Mouse (Mus musculus) CH12.LX (cell line): Measurements from ENCODE around the gene Gpr108. TPM values are rescaled to one million over a fixed set of nuclear protein-coding genes. Genes with fewer than 3 reads are reported as not detected.

Experiments
- DNase-seq: peaks from one replicate; pipeline ENCODE4 v3.0.0-alpha.2; 2013; ENCODE audit errors: extremely low read depth
- H3K27ac ChIP-seq: 2 replicates; pipeline ENCODE4 v1.5.1; 2012; ENCODE audit warnings: low read depth, mild to moderate bottlenecking, control low read depth, moderate library complexity; ENCODE audit not compliant: insufficient read depth
- H3K27me3 ChIP-seq: replicated peaks from 2 replicates; pipeline ENCODE3; 2012; ENCODE audit warnings: inconsistent platforms
- H3K36me3 ChIP-seq, 2 experiments: replicated peaks in 1 of 2; 2 replicates each; pipeline versions ENCODE3 to v1.6.1; 2012; ENCODE audit warnings: inconsistent platforms in 1 of 2, low read length in 1 of 2, mild to moderate bottlenecking in 1 of 2, mixed read lengths in 1 of 2, moderate library complexity in 1 of 2; ENCODE audit not compliant: control insufficient read depth in 1 of 2, insufficient read depth in 1 of 2
- H3K4me1 ChIP-seq, 2 experiments: 2 replicates each; pipeline ENCODE4 v1.6.1; 2012; ENCODE audit warnings: inconsistent platforms in 1 of 2, moderate library complexity in 1 of 2; ENCODE audit not compliant: insufficient read depth in 2 of 2, control insufficient read depth in 1 of 2
- H3K4me2 ChIP-seq: 2 replicates; pipeline ENCODE4 v1.6.1; 2012; ENCODE audit warnings: low read depth, mild to moderate bottlenecking, control low read depth; ENCODE audit not compliant: poor library complexity, insufficient read depth, severe bottlenecking
- H3K4me3 ChIP-seq, 3 experiments: fragments of 150-350 bp in 1 of 3; sonication (generic) in 1 of 3; replicated peaks in 1 of 3; 2 replicates each; pipeline versions ENCODE3 to v1.5.1; 2011 to 2012; ENCODE audit warnings: low read depth in 2 of 3, low read length in 2 of 3, mild to moderate bottlenecking in 2 of 3, moderate library complexity in 2 of 3, control low read depth in 1 of 3, improper control_type of control experiment in 1 of 3, inconsistent platforms in 1 of 3, mixed read lengths in 1 of 3; ENCODE audit not compliant: poor library complexity in 1 of 3
- H3K79me2 ChIP-seq: replicated peaks from 2 replicates; pipeline ENCODE4 v1.6.1; 2012; ENCODE audit warnings: mild to moderate bottlenecking, moderate library complexity; ENCODE audit not compliant: control insufficient read depth, poor library complexity, insufficient read depth, severe bottlenecking; ENCODE audit errors: extremely low read depth
- H3K9ac ChIP-seq: 2 replicates; pipeline ENCODE4 v1.6.1; 2012; ENCODE audit warnings: low read depth, mild to moderate bottlenecking, control low read depth, moderate library complexity; ENCODE audit not compliant: insufficient read depth
- H3K9me3 ChIP-seq: replicated peaks from 2 replicates; pipeline ENCODE3; 2012; ENCODE audit warnings: low read length, inconsistent platforms, mixed read lengths
- BHLHE40 ChIP-seq: IDR thresholded peaks from 2 replicates; pipeline ENCODE4 v1.6.1; 2011; ENCODE audit warnings: mild to moderate bottlenecking, low read depth, low read length, improper control_type of control experiment
- CHD1 ChIP-seq: IDR thresholded peaks from 2 replicates; pipeline ENCODE4 v1.6.1; 2012; ENCODE audit warnings: low read depth, low read length, improper control_type of control experiment, inconsistent platforms
- CTCF ChIP-seq, 2 experiments: IDR thresholded peaks in 1 of 2; conservative IDR thresholded peaks in 1 of 2; 2 replicates each; pipeline ENCODE4 v1.5.1; 2011 to 2012; ENCODE audit warnings: low read depth in 2 of 2, low read length in 2 of 2, improper control_type of control experiment in 1 of 2, inconsistent platforms in 1 of 2, mild to moderate bottlenecking in 1 of 2, moderate library complexity in 1 of 2
- E2F4 ChIP-seq: IDR thresholded peaks from 2 replicates; pipeline ENCODE4 v1.6.1; 2011; ENCODE audit warnings: low read depth, low read length, improper control_type of control experiment; ENCODE audit not compliant: insufficient replicate concordance
- GABPA ChIP-seq: IDR thresholded peaks from 2 replicates; pipeline ENCODE4 v1.6.1; 2012; ENCODE audit warnings: low read depth, low read length, improper control_type of control experiment, inconsistent platforms; ENCODE audit not compliant: insufficient replicate concordance
- HCFC1 ChIP-seq: IDR thresholded peaks from 2 replicates; pipeline ENCODE4 v1.6.1; 2012; ENCODE audit warnings: low read depth, mild to moderate bottlenecking, inconsistent platforms, low read length, improper control_type of control experiment
- IRF4 ChIP-seq: IDR thresholded peaks from 2 replicates; pipeline ENCODE4 v1.6.1; 2014; ENCODE audit warnings: low read depth, mild to moderate bottlenecking, inconsistent platforms, low read length, improper control_type of control experiment
- JUN ChIP-seq: IDR thresholded peaks from 2 replicates; pipeline ENCODE4 v1.6.1; 2011; ENCODE audit warnings: low read depth, mild to moderate bottlenecking, low read length, improper control_type of control experiment, moderate library complexity; ENCODE audit not compliant: insufficient read depth
- JUND ChIP-seq: conservative IDR thresholded peaks from 2 replicates; pipeline ENCODE4 v1.6.1; 2011; ENCODE audit warnings: low read depth, low read length, improper control_type of control experiment
- KAT2A ChIP-seq: IDR thresholded peaks from 2 replicates; pipeline ENCODE4 v1.6.1; 2012; ENCODE audit warnings: low read length, improper control_type of control experiment, inconsistent platforms; ENCODE audit not compliant: insufficient replicate concordance
- MAFK ChIP-seq: IDR thresholded peaks from 2 replicates; pipeline ENCODE4 v1.6.1; 2011; ENCODE audit warnings: low read length, improper control_type of control experiment; ENCODE audit not compliant: insufficient replicate concordance
- MAX ChIP-seq: IDR thresholded peaks from 2 replicates; pipeline ENCODE4 v1.6.1; 2011; ENCODE audit warnings: low read length, improper control_type of control experiment
- MAZ ChIP-seq: IDR thresholded peaks from 2 replicates; pipeline ENCODE4 v1.6.1; 2012; ENCODE audit warnings: low read depth, mild to moderate bottlenecking, inconsistent platforms, low read length, improper control_type of control experiment, moderate library complexity
- MEF2A ChIP-seq: IDR thresholded peaks from 2 replicates; pipeline ENCODE4 v1.6.1; 2014; ENCODE audit warnings: low read depth, mild to moderate bottlenecking, inconsistent platforms, low read length, improper control_type of control experiment, borderline replicate concordance
- MXI1 ChIP-seq: IDR thresholded peaks from 2 replicates; pipeline ENCODE4 v1.6.1; 2011; ENCODE audit warnings: mild to moderate bottlenecking, low read depth, low read length, improper control_type of control experiment
- MYC ChIP-seq: IDR thresholded peaks from 2 replicates; pipeline ENCODE4 v1.6.1; 2011; ENCODE audit warnings: low read depth, mild to moderate bottlenecking, improper control_type of control experiment, low read length
- NELFE ChIP-seq: IDR thresholded peaks from 2 replicates; pipeline ENCODE4 v1.6.1; 2011; ENCODE audit warnings: low read depth, low read length, improper control_type of control experiment
- PAX5 ChIP-seq: IDR thresholded peaks from 2 replicates; pipeline ENCODE4 v1.6.1; 2012; ENCODE audit warnings: low read length, inconsistent platforms, mixed read lengths
- POLR2A ChIP-seq: IDR thresholded peaks from 2 replicates; pipeline ENCODE4 v1.6.1; 2011; ENCODE audit warnings: low read depth, mild to moderate bottlenecking, improper control_type of control experiment, low read length
- POLR2AphosphoS2 ChIP-seq: IDR thresholded peaks from 2 replicates; pipeline ENCODE4 v1.6.1; 2011; ENCODE audit warnings: low read depth, low read length, improper control_type of control experiment
- RAD21 ChIP-seq: IDR thresholded peaks from 2 replicates; pipeline ENCODE4 v1.6.1; 2011; ENCODE audit warnings: low read depth, mild to moderate bottlenecking, low read length, improper control_type of control experiment, moderate library complexity
- TCF12 ChIP-seq: IDR thresholded peaks from 2 replicates; pipeline ENCODE4 v1.6.1; 2014; ENCODE audit warnings: low read depth, mild to moderate bottlenecking, inconsistent platforms, low read length, improper control_type of control experiment
- UBTF ChIP-seq: IDR thresholded peaks from 2 replicates; pipeline ENCODE4 v1.6.1; 2012; ENCODE audit warnings: low read depth, mild to moderate bottlenecking, inconsistent platforms, low read length, improper control_type of control experiment, moderate library complexity
- USF1 ChIP-seq: IDR thresholded peaks from 2 replicates; pipeline ENCODE4 v1.6.1; 2014; ENCODE audit warnings: low read depth, mild to moderate bottlenecking, inconsistent platforms, low read length, improper control_type of control experiment
- USF2 ChIP-seq: conservative IDR thresholded peaks from 2 replicates; pipeline ENCODE4 v1.6.1; 2011; ENCODE audit warnings: low read depth, low read length, improper control_type of control experiment
- ZKSCAN1 ChIP-seq: IDR thresholded peaks from 2 replicates; pipeline ENCODE4 v1.6.1; 2012; ENCODE audit warnings: low read depth, inconsistent platforms, low read length, improper control_type of control experiment, borderline replicate concordance
- ZMIZ1 ChIP-seq: IDR thresholded peaks from 2 replicates; pipeline ENCODE4 v1.6.1; 2012; ENCODE audit warnings: low read depth, mild to moderate bottlenecking, inconsistent platforms, low read length, improper control_type of control experiment
- ZNF384 ChIP-seq: IDR thresholded peaks from 2 replicates; pipeline ENCODE4 v1.6.1; 2012; ENCODE audit warnings: low read depth, low read length, improper control_type of control experiment, inconsistent platforms
- dilution Hi-C: fragments of 300-500 bp; cut with MboI; formaldehyde crosslinking; loops from 2 replicates; pipeline ENCODE4 v1.14.3; 2020; ENCODE audit warnings: low sequenced_read_pairs; ENCODE audit not compliant: extremely low pct_unique_long_range_greater_than_20kb, extremely low pct_ligation_motif_present
- in situ Hi-C: fragments of 300-500 bp; cut with MboI; formaldehyde crosslinking; loops from 3 replicates; pipeline ENCODE4 v1.14.3; 2019; ENCODE audit warnings: low sequenced_read_pairs, low pct_ligation_motif_present, low pct_unique_long_range_greater_than_20kb, mixed read lengths
- polyA plus RNA-seq: library from polyadenylated mRNA; unstranded; fragments of >175 nt; gene quantifications from 2 replicates; pipeline ENCODE4 v1.2.1, GENCODE M21; 2012; ENCODE audit warnings: low read depth; ENCODE audit not compliant: insufficient read length
- total RNA-seq, 2 experiments: library from RNA; depleted of rRNA; stranded (reverse); fragments of 300-350 nt in 1 of 2; fragments of >200 nt in 1 of 2; gene quantifications; 2 replicates each; pipeline ENCODE4 v1.2.3; 2012 to 2014

Gene Gpr108
- total and polyA plus RNA-seq, 3 experiments, result 20.2 to 32.0 (median 25.0) TPM

- Histone ChIP-seq H3K27me3 (no peaks in the 10 kb centered on the region), H3K9ac (no peak overlapping the region), H3K9me3 (no peaks in the 10 kb centered on the region), H3K4me2 (no peak overlapping the region), H3K4me1 (no peaks in the 10 kb centered on the region), H3K4me3 (no peak overlapping the region), H3K79me2 (no peaks in the 10 kb centered on the region), H3K36me3 (peaks cover 50 to 97% of the 10 kb centered on the region in 2 experiments), H3K27ac (no peak overlapping the region)
- dilution Hi-C loops (no loop called here), in situ Hi-C loops (no loop called here)
- TF ChIP-seq MYC (no peak), MAZ (no peak), JUN (no peak), BHLHE40 (no peak), IRF4 (no peak), GABPA (no peak), MXI1 (no peak), ZNF384 (no peak), CTCF (conservative IDR thresholded peaks at IDR 0.05 in 1 of 2, IDR thresholded peaks at IDR 0.05 in 1 of 2; ENCODE audit: low read depth in 2 of 2, low read length in 2 of 2) (no peak), USF2 (no peak), POLR2AphosphoS2 (no peak), MAX (no peak), JUND (no peak), RAD21 (no peak), HCFC1 (no peak), CHD1 (no peak), ZMIZ1 (no peak), UBTF (no peak), TCF12 (no peak), E2F4 (no peak)
- DNase-seq, result no peak
Observed at GRCm38 (mm10) chr17:57258191-57258590, 9.9 kb upstream of the Gpr108 start.

GRCm38 (mm10) chr17:57256921-57257485 is 8.8 kb upstream of the Gpr108 start:
- in situ Hi-C loops (no loop called here), dilution Hi-C loops (no loop called here)
- Histone ChIP-seq H3K4me1 (peaks cover 0 to 4% of the 10 kb centered on the region in 2 experiments; a peak in 1 of 4 replicates), H3K4me2 (no peak overlapping the region), H3K36me3 (peaks cover 46 to 97% of the 10 kb centered on the region in 2 experiments), H3K9me3 (no peaks in the 10 kb centered on the region), H3K9ac (no peak overlapping the region), H3K79me2 (no peaks in the 10 kb centered on the region), H3K27me3 (no peaks in the 10 kb centered on the region), H3K27ac (no peak overlapping the region), H3K4me3 (no peak overlapping the region)
- TF ChIP-seq MAFK, result no peak
- no peak for TF ChIP-seq KAT2A
- no peak for TF ChIP-seq MEF2A
- no peak for TF ChIP-seq USF1
- no peak for TF ChIP-seq MAZ
- no peak for TF ChIP-seq POLR2A
- no peak for TF ChIP-seq GABPA
- TF ChIP-seq ZMIZ1, result no peak
- no peak for TF ChIP-seq ZKSCAN1
- TF ChIP-seq CTCF (conservative IDR thresholded peaks at IDR 0.05 in 1 of 2, IDR thresholded peaks at IDR 0.05 in 1 of 2; ENCODE audit: low read depth in 2 of 2, low read length in 2 of 2), result no peak
- no peak for TF ChIP-seq E2F4
- no peak for TF ChIP-seq MAX
- TF ChIP-seq HCFC1, result no peak
- TF ChIP-seq NELFE, result no peak
- TF ChIP-seq PAX5, result no peak
- no peak for TF ChIP-seq ZNF384
- DNase-seq, result no peak
